11 mouse cellular contexts compared by ENCODE assay signal in genomic region chr3:148852556-148852955, GRCm38 (mm10).
DNase-seq lines count a peak whose midpoint lies in the region; ATAC-seq and TF ChIP-seq lines count a peak whose summit lies in the region.
"Had no signal": no experiment of that assay in that cellular context is flagged by ENCODE, and none has a peak within 500 bp of the region (broad histone marks: within the 10 kb centered on the region; RNA-seq: fewer than 3 reads in every experiment).

No protein-coding gene starts in this region.

- peaks cover 3% of the 10 kb centered on the region for H3K4me1 ChIP-seq in heart, adult 2 months (ENCODE audit: control insufficient read depth, insufficient read depth, low read length)

- in situ Hi-C loops in Patski (cut with MboI; ENCODE audit: low pct_unique_long_range_greater_than_20kb), result no loop called here

- peak in 1 of 2 experiments; percentile 11 for DNase-seq in heart, adult 2 months
- no peak for DNase-seq in heart, postnatal 4 days
- DNase-seq in 3134 (ENCODE audit: extremely low read depth, insufficient read length, low spot score) (peak; percentile 30), Patski (ENCODE audit: low read depth, low spot score) (peak; percentile 10)
- DNase-seq in naive thymus-derived CD4-positive, alpha-beta T cell, adult 2 months (ENCODE audit: low read depth), result peak; percentile 66
- no peak for DNase-seq in c-Kit-positive CD71-positive TER-119-positive erythroid progenitor cells, embryonic 14.5 days (ENCODE audit: low spot score)
- no peak for DNase-seq in cerebellum, postnatal 25 days
- no peak for DNase-seq in heart, adult 18-20 months
- DNase-seq: cerebellum, adult 11 months had no signal

- no peak for TF ChIP-seq EP300 in heart, adult 2 months (IDR thresholded peaks at IDR 0.05; ENCODE audit: insufficient read depth, low read depth, low read length)

- 50% methylated on average over 12 of the region's 12 CpGs for WGBS in heart, adult 2 months

- H3K27ac ChIP-seq in heart, adult 2 months, result no peak overlapping the region; the same call in 1 of the 2 replicates
- H3K27ac ChIP-seq: hindbrain, embryonic 15.5 days had no signal

- POLR2A ChIA-PET in Patski (lab: Charles Lee), result no interaction called here

- H3K9ac ChIP-seq in heart, adult 2 months (ENCODE audit: low read depth, low read length), result no peak overlapping the region
- H3K9ac ChIP-seq: hindbrain, embryonic 15.5 days had no signal

- H3K4me3 ChIP-seq in heart, adult 2 months, result no peak overlapping the region
- H3K4me3 ChIP-seq: erythroblast, embryonic 14.5 days; hindbrain, embryonic 15.5 days had no signal

- peaks cover 21% of the 10 kb centered on the region for H3K36me3 ChIP-seq in heart, adult 2 months (ENCODE audit: control insufficient read depth, insufficient read depth, low read length)

- no peak for TF ChIP-seq POLR2A in heart, adult 2 months (IDR thresholded peaks at IDR 0.05; ENCODE audit: insufficient read depth, low read depth, low read length)

- intact Hi-C loops in heart, adult 2 months (cut with DNase I), result loop anchor here (5.0 kb wide), 1 partner anchor 135 kb away; no protein-coding TSS in a partner anchor

- CTCF ChIA-PET in Patski (lab: Charles Lee), result interaction anchor here (1.9 kb wide), 1 partner anchor 13 kb away, joined by 5 read pairs; no protein-coding TSS in a partner anchor

- ATAC-seq in Patski, result no peak

- TF ChIP-seq CTCF in heart, adult 2 months (IDR thresholded peaks at IDR 0.05), result 0 out of 2 replicates have a peak, but pooled peaks have one; percentile 5
- TF ChIP-seq CTCF in Patski (IDR thresholded peaks at IDR 0.05), result no peak

- H3K79me2 ChIP-seq in heart, adult 2 months (replicated peaks; ENCODE audit: control insufficient read depth, insufficient read depth, low read length), result peaks cover 3% of the 10 kb centered on the region

- no peaks in the 10 kb centered on the region for H3K27me3 ChIP-seq in heart, adult 2 months (ENCODE audit: control insufficient read depth, insufficient read depth, low read length)
- H3K27me3 ChIP-seq in Patski, result no peaks in the 10 kb centered on the region
- H3K27me3 ChIP-seq: hindbrain, embryonic 15.5 days had no signal

Comparison
In these comparisons a context has a peak if more than half of its experiments do, and no peak if none do; other contexts are left out.
1. DNase-seq: peak in 3134 (single experiment), Patski (single experiment) and naive thymus-derived CD4-positive, alpha-beta T cell, adult 2 months (single experiment); none in heart, postnatal 4 days (single experiment), c-Kit-positive CD71-positive TER-119-positive erythroid progenitor cells, embryonic 14.5 days (single experiment), cerebellum, postnatal 25 days (0 of 2) and heart, adult 18-20 months (0 of 2).